Mouse (Mus musculus): ENCODE measurements around the gene Dpysl5.
A peak's percentile ranks its signal among the peaks of the same experiment; 100 is the strongest.

Dpysl5 gene

GRCm38 (mm10) chr5:30765596-30766370, 54.4 kb downstream of the Dpysl5 start:
- no peak for DNase-seq

GRCm38 (mm10) chr5:30768082-30768481, 56.7 kb downstream of the Dpysl5 start:
- DNase-seq: no peak

GRCm38 (mm10) chr5:30768598-30768997, 57.2 kb downstream of the Dpysl5 start:
- peak; percentile 65 to 77 for DNase-seq

DNA sequence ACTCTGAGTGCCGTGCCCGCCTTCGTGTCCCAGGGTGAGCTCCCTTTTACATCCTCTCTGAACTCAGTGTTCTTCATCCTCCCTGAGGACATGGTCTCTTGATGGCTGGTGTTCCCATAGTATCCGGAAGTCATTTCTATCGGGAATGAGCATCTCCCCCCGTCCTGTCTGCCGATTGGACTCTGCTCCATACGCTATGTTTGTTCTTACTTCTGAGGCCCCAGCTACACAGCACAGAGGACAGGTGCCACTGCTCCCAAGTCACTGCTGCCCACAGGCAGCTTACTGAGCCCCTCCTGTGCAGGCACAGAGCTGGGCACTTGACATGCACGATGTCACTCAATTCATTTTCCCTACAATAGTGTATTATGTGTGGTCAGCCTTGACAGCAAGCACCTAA, 57.7 kb downstream of the Dpysl5 start:
- no peak for DNase-seq

DNA sequence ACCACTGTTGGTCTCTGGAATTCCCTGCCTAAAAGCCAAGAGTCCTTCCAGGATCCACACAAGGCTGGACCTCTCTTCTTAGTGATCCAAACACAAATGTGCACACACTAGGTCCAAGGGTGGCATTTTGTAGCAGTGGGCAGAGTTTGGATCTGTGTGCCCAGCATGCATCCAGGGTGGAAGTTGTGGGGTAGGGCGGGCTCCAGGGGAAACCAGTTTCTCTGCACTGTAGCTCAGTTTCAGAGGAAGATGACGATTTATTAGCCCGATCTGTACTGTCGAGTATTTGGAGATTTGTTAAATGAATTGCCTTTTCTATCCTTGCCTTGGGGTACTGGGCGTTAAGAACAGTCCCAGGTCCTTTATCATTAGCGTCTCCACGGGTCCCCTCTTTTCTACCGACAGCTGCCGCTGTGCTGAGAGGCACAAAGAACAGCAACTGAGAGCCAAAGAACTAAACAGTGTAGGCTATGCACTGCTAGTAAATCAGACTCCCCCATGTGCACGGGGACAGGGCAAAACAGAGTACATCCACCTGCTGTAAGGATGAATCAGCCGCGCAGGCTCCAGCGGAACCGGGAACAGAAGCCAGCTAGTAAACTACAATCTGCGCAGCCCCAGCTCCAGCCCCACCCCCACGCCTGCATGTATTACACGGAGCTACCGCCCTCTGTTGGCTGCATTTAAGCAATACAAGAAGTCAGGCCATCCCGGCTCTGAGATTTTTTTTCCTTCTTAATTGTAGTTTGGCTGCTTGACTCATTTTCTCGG, 63.4 kb downstream of the Dpysl5 start:
- DNase-seq: peak; percentile 96 to 97

GRCm38 (mm10) chr5:30780699-30781098, 69.3 kb downstream of the Dpysl5 start:
- DNase-seq: no peak

DNA sequence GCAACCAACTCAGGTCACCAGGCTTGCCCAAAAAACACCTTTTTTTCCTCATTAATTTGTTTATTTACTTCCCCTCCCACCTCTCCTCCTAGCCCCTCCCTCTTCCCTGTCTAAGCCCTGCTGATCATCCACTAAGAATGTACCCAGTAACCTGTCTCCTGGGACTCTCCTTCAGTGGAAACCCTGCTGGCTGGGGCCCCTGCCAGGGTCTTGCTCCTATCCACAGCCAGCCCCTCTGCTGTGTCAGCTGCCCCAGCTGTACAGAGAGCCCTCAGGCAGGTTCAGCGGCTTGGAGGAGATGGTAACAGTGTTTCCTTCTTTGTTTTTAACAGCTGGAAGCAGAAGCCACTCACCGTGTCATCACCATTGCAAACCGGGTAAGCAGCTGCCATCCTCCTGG, 69.8 kb downstream of the Dpysl5 start:
- DNase-seq: no peak

- DNase-seq: no peak
These were observed 76.0 kb downstream of the Dpysl5 start for GRCm38 (mm10) chr5:30787381-30787780.

DNA sequence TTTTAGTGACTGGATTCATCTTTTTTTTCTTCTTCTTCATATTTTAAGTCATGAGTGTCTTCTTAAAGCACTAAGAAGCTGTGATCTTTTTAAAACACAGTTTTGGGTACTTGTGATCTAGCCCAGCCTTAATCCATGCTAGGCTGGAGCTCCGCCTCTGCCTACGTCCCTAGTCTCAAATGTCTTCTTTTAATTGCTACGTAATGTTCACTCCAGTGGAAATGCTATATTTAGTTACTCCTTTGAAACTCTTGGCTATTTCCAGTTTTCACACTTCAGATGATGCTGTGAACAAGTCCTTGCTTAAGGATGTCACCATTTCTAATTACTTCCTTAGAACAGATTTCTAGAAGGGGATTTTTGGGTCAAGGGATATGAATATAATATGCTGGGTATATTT, 78.7 kb downstream of the Dpysl5 start:
- DNase-seq: no peak

GRCm38 (mm10) chr5:30796125-30796524, 84.8 kb downstream of the Dpysl5 start:
- peak; percentile 92 to 93 for DNase-seq

GRCm38 (mm10) chr5:30797482-30797881, 86.1 kb downstream of the Dpysl5 start:
- DNase-seq: no peak

DNA sequence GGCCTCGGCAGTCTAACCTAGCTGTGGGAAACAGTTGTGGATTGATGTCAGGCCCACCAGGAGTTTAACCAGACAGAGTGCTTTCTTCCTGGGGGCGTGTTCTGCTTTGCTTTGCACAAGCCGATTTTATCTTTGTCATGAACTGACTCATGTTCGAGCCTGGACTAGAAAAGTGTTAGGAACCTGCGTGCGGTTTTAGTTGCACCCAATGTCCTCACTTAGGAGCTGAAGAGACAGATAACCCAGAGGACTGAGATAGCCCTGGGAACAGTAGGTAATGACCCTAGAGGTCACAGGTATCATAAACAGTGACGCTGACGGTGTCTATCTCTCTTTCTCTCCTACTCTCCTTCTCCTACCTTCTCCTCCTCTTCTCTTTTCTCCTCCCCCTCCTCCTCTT, 86.6 kb downstream of the Dpysl5 start:
- DNase-seq: no peak

GRCm38 (mm10) chr5:30798965-30799364, 87.6 kb downstream of the Dpysl5 start:
- DNase-seq: no peak

DNA sequence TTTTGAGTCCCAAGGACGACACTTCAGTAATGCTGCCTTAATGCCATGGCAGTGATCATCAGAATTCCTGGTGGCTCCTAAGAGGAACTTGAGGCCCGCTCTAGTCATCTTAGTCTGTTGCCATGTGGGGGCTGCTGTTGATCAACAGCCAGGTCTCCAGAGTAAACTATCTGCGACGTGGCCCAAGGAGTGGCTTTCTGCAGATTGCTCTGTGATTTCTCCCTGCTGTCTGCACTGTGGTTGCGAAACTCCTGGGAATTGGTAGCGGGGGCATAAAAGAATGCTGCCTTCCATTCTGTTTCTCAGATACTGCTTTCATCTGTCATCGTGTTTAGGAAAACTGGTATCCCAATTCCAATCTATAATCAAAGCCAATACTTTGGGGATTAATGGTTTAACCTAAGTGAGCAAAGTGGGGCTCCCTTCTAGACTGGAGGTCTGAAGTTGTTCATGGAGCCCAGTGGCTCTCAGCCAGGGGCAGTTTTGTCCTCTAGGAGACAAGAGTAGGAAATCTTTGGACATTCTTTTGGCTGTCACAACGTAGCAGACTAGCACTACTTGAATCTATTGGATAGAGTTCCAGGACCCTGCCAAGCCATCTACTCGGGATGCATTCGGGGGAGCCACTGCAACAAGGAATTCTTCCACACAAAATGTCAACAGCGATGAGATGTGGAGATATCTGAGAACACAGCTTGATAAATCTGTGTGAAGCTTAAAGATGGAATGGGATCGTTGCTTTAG, 91.5 kb downstream of the Dpysl5 start:
- DNase-seq: no peak

- DNase-seq: peak; percentile 91 to 92
These were observed 94.7 kb downstream of the Dpysl5 start for GRCm38 (mm10) chr5:30806106-30806505.

GRCm38 (mm10) chr5:30814424-30815119, 103.2 kb downstream of the Dpysl5 start, which contains the start of gene Mapre3:
Mapre3 (plus strand) TSS chr5:30814641.
- peak; percentile 94 to 96 for DNase-seq

DNA sequence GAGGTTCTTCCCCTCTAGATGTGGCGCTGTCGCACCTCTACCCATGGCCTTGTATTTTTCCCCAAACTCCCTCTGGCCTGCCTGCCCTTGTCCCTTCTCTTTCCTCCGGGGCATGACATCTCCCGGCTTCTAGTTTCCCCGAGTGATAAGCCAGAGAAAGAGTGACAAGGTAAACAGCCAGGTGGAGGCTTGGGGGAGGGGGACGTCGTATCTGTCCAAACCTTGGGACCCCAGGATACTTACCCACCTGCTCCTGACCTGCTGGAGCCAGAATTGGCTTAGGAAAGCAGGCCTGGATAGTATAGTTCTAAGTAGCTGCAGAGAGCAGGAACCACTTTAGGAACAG, 103.7 kb downstream of the Dpysl5 start:
- DNase-seq: no peak

- no peak for DNase-seq
These were observed 105.0 kb downstream of the Dpysl5 start for GRCm38 (mm10) chr5:30816261-30816791.

DNA sequence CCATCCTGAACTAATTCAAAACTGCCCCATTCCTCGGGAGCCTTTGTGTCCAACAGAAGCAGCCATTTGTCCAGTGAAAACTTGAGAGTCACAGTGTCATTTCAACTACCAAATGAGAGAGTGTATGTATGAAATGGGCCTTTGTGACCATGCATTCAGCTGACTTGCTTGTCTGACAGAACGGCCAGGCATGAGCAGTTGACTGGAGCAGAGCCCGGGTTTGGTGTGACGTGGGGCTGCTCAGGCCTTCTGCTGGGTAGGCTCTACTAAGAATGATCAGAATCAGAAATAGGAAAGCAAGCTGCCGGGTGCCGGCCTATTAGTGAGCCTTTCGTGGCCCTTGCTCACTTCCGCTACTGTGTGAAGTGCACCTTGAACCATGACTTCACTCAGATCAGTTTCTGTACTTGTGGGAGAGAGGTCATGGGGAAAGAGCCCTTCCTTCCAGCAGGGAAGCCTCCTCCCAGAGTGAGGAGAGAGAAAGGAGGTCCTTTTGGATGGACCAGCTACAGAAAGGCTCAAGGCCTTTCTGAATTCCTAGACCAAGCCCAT, 107.5 kb downstream of the Dpysl5 start:
- DNase-seq: no peak

DNA sequence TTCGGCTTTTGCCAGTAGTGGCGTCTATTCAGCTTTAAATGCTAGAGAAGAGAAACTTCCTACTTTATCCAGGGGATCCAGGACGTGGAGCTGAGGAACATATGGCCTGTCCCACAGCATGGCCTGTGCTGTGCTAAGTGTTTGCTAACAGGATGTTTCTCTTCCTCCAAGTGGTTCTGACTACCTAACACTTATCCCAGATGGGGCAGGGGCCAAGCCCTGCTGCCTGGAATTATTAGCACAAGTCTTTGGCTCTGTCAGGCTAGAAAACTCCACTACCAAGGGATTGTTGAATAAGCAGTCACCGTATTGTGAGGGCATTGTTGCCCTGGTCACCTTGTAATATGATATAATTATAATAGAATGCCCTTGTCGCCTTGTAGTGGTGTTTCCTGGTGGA, 111.3 kb downstream of the Dpysl5 start:
- no peak for DNase-seq

GRCm38 (mm10) chr5:30823091-30823490, 111.7 kb downstream of the Dpysl5 start:
- DNase-seq: no peak
